Mouse (Mus musculus) neural tube, embryonic 15.5 days (tissue): ENCODE results near the gene Gpr1. TPM values are rescaled to one million over a fixed set of nuclear protein-coding genes. Genes with fewer than 3 reads are reported as not detected.

Experiments used
- ATAC-seq: fragments of 200-750 bp; cut with Nextera tagmentation; 2 replicates; pipeline ENCODE4 v1.8.0; 2017; ENCODE audit warnings: mild to moderate bottlenecking, moderate TSS enrichment, moderate library complexity; ENCODE audit not compliant: low FRiP score
- H3K27ac ChIP-seq: fragments of 300-500 bp; sonication (generic); replicated peaks from 2 replicates; pipeline ENCODE4 v1.5.1; 2015; ENCODE audit warnings: mild to moderate bottlenecking, inconsistent platforms
- H3K27me3 ChIP-seq: fragments of 300-500 bp; sonication (generic); replicated peaks from 2 replicates; pipeline ENCODE4 v1.6.1; 2015; ENCODE audit warnings: inconsistent platforms
- H3K36me3 ChIP-seq: fragments of 300-500 bp; sonication (generic); 2 replicates; pipeline ENCODE4 v1.6.1; 2015; ENCODE audit warnings: inconsistent platforms
- H3K4me1 ChIP-seq: fragments of 300-500 bp; sonication (generic); 2 replicates; pipeline ENCODE4 v1.6.1; 2015; ENCODE audit warnings: inconsistent platforms
- H3K4me2 ChIP-seq: fragments of 300-500 bp; sonication (generic); 2 replicates; pipeline ENCODE4 v1.6.1; 2015; ENCODE audit warnings: inconsistent platforms, mild to moderate bottlenecking, moderate library complexity
- H3K4me3 ChIP-seq: fragments of 300-500 bp; sonication (generic); replicated peaks from 2 replicates; pipeline ENCODE4 v1.5.1; 2015; ENCODE audit warnings: mild to moderate bottlenecking, inconsistent platforms
- H3K9ac ChIP-seq: fragments of 300-500 bp; sonication (generic); replicated peaks from 2 replicates; pipeline ENCODE4 v1.6.1; 2015; ENCODE audit warnings: mild to moderate bottlenecking, inconsistent platforms
- H3K9me3 ChIP-seq: fragments of 300-500 bp; sonication (generic); replicated peaks from 2 replicates; pipeline ENCODE4 v1.6.1; 2016; ENCODE audit warnings: inconsistent platforms
- WGBS: fragments of 180-500 bp; shearing (Covaris S2); methylation state at CpG from one replicate; pipeline ENCODE4 v1.1.7; 2015; ENCODE audit warnings: mixed read lengths; 5-methylcytosine and 5-hydroxymethylcytosine counted together
- polyA plus RNA-seq: library from polyadenylated mRNA; unstranded; fragments of >200 nt; fragmentation: Nextera tagmentation; extraction: Ambion mirVana; gene quantifications from 2 replicates; pipeline ENCODE4 v1.2.1, GENCODE M21; 2015

Gene Gpr1
- polyA plus RNA-seq, result 0.54 and 0.78 TPM in 2 replicates

GRCm38 (mm10) chr1:63214271-63214558, at the start of gene Gpr1:
Gene Gpr1, minus strand, starts transcription at chr1:63214543.
- no peak within 1 kb of the TSS for H3K27ac ChIP-seq
- 40% methylated on average over 3 of the region's 3 CpGs for WGBS

GRCm38 (mm10) chr1:63263671-63264070, 49.3 kb upstream of the Gpr1 start:
- 48% methylated on average over 11 of the region's 11 CpGs for WGBS
- no peak for ATAC-seq
- H3K27me3 ChIP-seq, result peaks cover 76% of the 10 kb centered on the region

More at GRCm38 (mm10) chr1:63214271-63214558, at the start of gene Gpr1:
- peak within 1 kb of the TSS; percentile 50 for H3K4me2 ChIP-seq
- peak within 1 kb of the TSS; percentile 10 for H3K4me3 ChIP-seq
- no peaks in the 10 kb centered on the region for H3K36me3 ChIP-seq
- no peaks in the 10 kb centered on the region for H3K9me3 ChIP-seq
- no peak within 1 kb of the TSS for H3K9ac ChIP-seq
- no peak for ATAC-seq
- peaks cover 9% of the 10 kb centered on the region for H3K4me1 ChIP-seq
- H3K27me3 ChIP-seq, result no peaks in the 10 kb centered on the region

GRCm38 (mm10) chr1:63261041-63261590, 46.8 kb upstream of the Gpr1 start:
- Histone ChIP-seq H3K4me3 (no peak overlapping the region), H3K4me1 (peaks cover 5% of the 10 kb centered on the region), H3K36me3 (no peaks in the 10 kb centered on the region), H3K27me3 (peaks cover 85% of the 10 kb centered on the region), H3K9me3 (no peaks in the 10 kb centered on the region), H3K9ac (no peak overlapping the region), H3K4me2 (no peak overlapping the region), H3K27ac (no peak overlapping the region)
- no peak for ATAC-seq
- 41% methylated on average over 17 of the region's 17 CpGs for WGBS

More at GRCm38 (mm10) chr1:63263671-63264070, 49.3 kb upstream of the Gpr1 start:
- Histone ChIP-seq H3K4me1 (no peaks in the 10 kb centered on the region), H3K36me3 (no peaks in the 10 kb centered on the region), H3K9me3 (no peaks in the 10 kb centered on the region), H3K27ac (no peak overlapping the region), H3K9ac (no peak overlapping the region), H3K4me2 (no peak overlapping the region), H3K4me3 (no peak overlapping the region)

- no peaks in the 10 kb centered on the region for H3K9me3 ChIP-seq
- no peak overlapping the region for H3K27ac ChIP-seq
- H3K4me2 ChIP-seq, result no peak overlapping the region
- H3K4me3 ChIP-seq, result no peak overlapping the region
- H3K9ac ChIP-seq, result no peak overlapping the region
- peaks cover 8% of the 10 kb centered on the region for H3K4me1 ChIP-seq
- WGBS, result 47% methylated on average over 5 of the region's 5 CpGs
- ATAC-seq, result no peak
- no peaks in the 10 kb centered on the region for H3K36me3 ChIP-seq
- peaks cover 84% of the 10 kb centered on the region for H3K27me3 ChIP-seq
These were observed 46.3 kb upstream of the Gpr1 start for GRCm38 (mm10) chr1:63260742-63261033.

- Histone ChIP-seq H3K4me3 (no peak overlapping the region), H3K27me3 (peaks cover 85% of the 10 kb centered on the region), H3K9ac (no peak overlapping the region), H3K9me3 (no peaks in the 10 kb centered on the region), H3K27ac (no peak overlapping the region), H3K36me3 (no peaks in the 10 kb centered on the region), H3K4me1 (peaks cover 13% of the 10 kb centered on the region), H3K4me2 (no peak overlapping the region)
- WGBS, result 47% methylated on average over 17 of the region's 17 CpGs
- no peak for ATAC-seq
These were observed 45.8 kb upstream of the Gpr1 start for GRCm38 (mm10) chr1:63259916-63260741.

- Histone ChIP-seq H3K9ac (no peak overlapping the region), H3K27ac (no peak overlapping the region), H3K4me3 (no peak overlapping the region), H3K27me3 (peaks cover 85% of the 10 kb centered on the region), H3K36me3 (no peaks in the 10 kb centered on the region), H3K4me1 (peaks cover 16% of the 10 kb centered on the region), H3K9me3 (no peaks in the 10 kb centered on the region), H3K4me2 (no peak overlapping the region)
- WGBS, result 43% methylated on average over 11 of the region's 11 CpGs
- no peak for ATAC-seq
These were observed 45.0 kb upstream of the Gpr1 start for GRCm38 (mm10) chr1:63259271-63259830.

GRCm38 (mm10) chr1:63258501-63258900, 44.2 kb upstream of the Gpr1 start:
- Histone ChIP-seq H3K27me3 (peaks cover 82% of the 10 kb centered on the region), H3K27ac (no peak overlapping the region), H3K9ac (no peak overlapping the region), H3K9me3 (no peaks in the 10 kb centered on the region), H3K4me2 (no peak overlapping the region), H3K4me3 (no peak overlapping the region), H3K4me1 (peaks cover 16% of the 10 kb centered on the region), H3K36me3 (no peaks in the 10 kb centered on the region)
- no peak for ATAC-seq
- 47% methylated on average over 2 of the region's 2 CpGs for WGBS

- Histone ChIP-seq H3K9ac (no peak overlapping the region), H3K4me1 (peaks cover 20% of the 10 kb centered on the region), H3K4me3 (no peak overlapping the region), H3K9me3 (no peaks in the 10 kb centered on the region), H3K27me3 (peaks cover 86% of the 10 kb centered on the region), H3K27ac (peak overlapping the region; percentile 70), H3K4me2 (no peak overlapping the region), H3K36me3 (no peaks in the 10 kb centered on the region)
- ATAC-seq, result peak; percentile 85
- 9% methylated on average over 5 of the region's 5 CpGs for WGBS
These were observed 41.7 kb upstream of the Gpr1 start for GRCm38 (mm10) chr1:63256083-63256482.

- Histone ChIP-seq H3K4me3 (no peak overlapping the region), H3K9ac (no peak overlapping the region), H3K36me3 (no peaks in the 10 kb centered on the region), H3K4me1 (peaks cover 20% of the 10 kb centered on the region), H3K4me2 (no peak overlapping the region), H3K27me3 (peaks cover 82% of the 10 kb centered on the region), H3K9me3 (no peaks in the 10 kb centered on the region), H3K27ac (peak overlapping the region; percentile 70; the same call in 1 of the 2 replicates)
- ATAC-seq, result no peak
- WGBS, result 19% methylated on average over 4 of the region's 4 CpGs
These were observed 40.8 kb upstream of the Gpr1 start for GRCm38 (mm10) chr1:63255101-63255500.

GRCm38 (mm10) chr1:63253291-63253690, 38.9 kb upstream of the Gpr1 start:
- Histone ChIP-seq H3K36me3 (no peaks in the 10 kb centered on the region), H3K4me3 (no peak overlapping the region), H3K4me2 (no peak overlapping the region), H3K9ac (no peak overlapping the region), H3K27me3 (peaks cover 82% of the 10 kb centered on the region), H3K4me1 (peaks cover 22% of the 10 kb centered on the region), H3K9me3 (no peaks in the 10 kb centered on the region), H3K27ac (no peak overlapping the region)
- ATAC-seq, result no peak
- WGBS, result 20% methylated on average over 5 of the region's 5 CpGs

- peaks cover 29% of the 10 kb centered on the region for H3K4me1 ChIP-seq
- no peak overlapping the region for H3K4me3 ChIP-seq
- peak overlapping the region; percentile 13; the same call in 1 of the 2 replicates for H3K4me2 ChIP-seq
- no peaks in the 10 kb centered on the region for H3K36me3 ChIP-seq
- ATAC-seq, result no peak
- no peak overlapping the region for H3K27ac ChIP-seq
- peaks cover 83% of the 10 kb centered on the region for H3K27me3 ChIP-seq
- WGBS, result 31% methylated on average over 24 of the region's 24 CpGs
- H3K9me3 ChIP-seq, result no peaks in the 10 kb centered on the region
- no peak overlapping the region for H3K9ac ChIP-seq
These were observed 38.2 kb upstream of the Gpr1 start for GRCm38 (mm10) chr1:63252351-63253209.
